Mouse (Mus musculus): ENCODE measurements at regions not wholly inside any gene's neighbourhood (a gene's known extent, or its start where the extent isn't known, plus 50 kb on each side); places are given as distances from the start of the nearest gene placed in this dataset.

GRCm38 (mm10) chr14:99609003-99609402 is 310.5 kb downstream of the Klf5 start:
- no peak for ATAC-seq (ENCODE audit: poor library complexity, severe bottlenecking)

GRCm38 (mm10) chr14:99611435-99611834 is 312.9 kb downstream of the Klf5 start:
- peak; percentile 72 for ATAC-seq (ENCODE audit: poor library complexity, severe bottlenecking)

GRCm38 (mm10) chr14:99612114-99612513 is 313.6 kb downstream of the Klf5 start:
- ATAC-seq (ENCODE audit: poor library complexity, severe bottlenecking), result no peak

- peak; percentile 65 for ATAC-seq (ENCODE audit: poor library complexity, severe bottlenecking)
Measured at GRCm38 (mm10) chr14:99614748-99615147, 316.3 kb downstream of the Klf5 start.

- ATAC-seq (ENCODE audit: poor library complexity, severe bottlenecking), result no peak
Measured at GRCm38 (mm10) chr14:99616655-99617335, 318.3 kb downstream of the Klf5 start.

GRCm38 (mm10) chr14:99617374-99617773 is 318.9 kb downstream of the Klf5 start:
- no peak for ATAC-seq (ENCODE audit: poor library complexity, severe bottlenecking)

GRCm38 (mm10) chr14:99621538-99621937 is 323.0 kb downstream of the Klf5 start:
- no peak for ATAC-seq (ENCODE audit: poor library complexity, severe bottlenecking)

- ATAC-seq (ENCODE audit: poor library complexity, severe bottlenecking), result peak; percentile 24; the same call in 1 of the 2 replicates
Measured at GRCm38 (mm10) chr14:99624380-99625327, 326.2 kb downstream of the Klf5 start.

GRCm38 (mm10) chr14:99627615-99628014 is 329.1 kb downstream of the Klf5 start:
- no peak for ATAC-seq (ENCODE audit: poor library complexity, severe bottlenecking)

GRCm38 (mm10) chr14:99631092-99631491 is 332.6 kb downstream of the Klf5 start:
- peak; percentile 47; the same call in 1 of the 2 replicates for ATAC-seq (ENCODE audit: poor library complexity, severe bottlenecking)

- no peak for ATAC-seq (ENCODE audit: poor library complexity, severe bottlenecking)
Measured at GRCm38 (mm10) chr14:99632444-99632843, 334.0 kb downstream of the Klf5 start.

GRCm38 (mm10) chr14:99635556-99636150 is 337.2 kb downstream of the Klf5 start:
- no peak for ATAC-seq (ENCODE audit: poor library complexity, severe bottlenecking)

GRCm38 (mm10) chr14:99641475-99642453 is 343.3 kb downstream of the Klf5 start:
- no peak for ATAC-seq (ENCODE audit: poor library complexity, severe bottlenecking)

- ATAC-seq (ENCODE audit: poor library complexity, severe bottlenecking), result no peak
Measured at GRCm38 (mm10) chr14:99646323-99646722, 347.8 kb downstream of the Klf5 start.

GRCm38 (mm10) chr14:99674399-99674798 is 375.9 kb downstream of the Klf5 start:
- no peak for ATAC-seq (ENCODE audit: poor library complexity, severe bottlenecking)

GRCm38 (mm10) chr14:99687062-99687806 is 388.7 kb downstream of the Klf5 start:
- no peak for ATAC-seq (ENCODE audit: poor library complexity, severe bottlenecking)

- no peak for ATAC-seq (ENCODE audit: poor library complexity, severe bottlenecking)
Measured at GRCm38 (mm10) chr14:99688415-99688814, 389.9 kb downstream of the Klf5 start.

- ATAC-seq (ENCODE audit: poor library complexity, severe bottlenecking), result no peak
Measured at GRCm38 (mm10) chr14:99696301-99696700, 397.8 kb downstream of the Klf5 start.

GRCm38 (mm10) chr14:99699545-99699944 is 401.1 kb downstream of the Klf5 start:
- ATAC-seq (ENCODE audit: poor library complexity, severe bottlenecking), result no peak

GRCm38 (mm10) chr14:99706004-99706403 is 407.5 kb downstream of the Klf5 start:
- ATAC-seq (ENCODE audit: poor library complexity, severe bottlenecking), result no peak
